Mouse (Mus musculus) ES-Bruce4 (cell line): ENCODE measurements at regions not wholly inside any gene's neighbourhood (a gene's known extent, or its start where the extent isn't known, plus 50 kb on each side); places are given as distances from the start of the nearest gene placed in this dataset.

Source experiments
- H3K27ac ChIP-seq: 2 replicates; pipeline ENCODE4 v1.5.1; 2012; ENCODE audit warnings: low read length, inconsistent platforms; ENCODE audit not compliant: insufficient read depth
- H3K27me3 ChIP-seq: 2 replicates; pipeline ENCODE4 v1.6.1; 2012; ENCODE audit warnings: mild to moderate bottlenecking, low read length, inconsistent platforms; ENCODE audit not compliant: control insufficient read depth, poor library complexity, insufficient read depth, severe bottlenecking
- H3K36me3 ChIP-seq: 2 replicates; pipeline ENCODE4 v1.6.1; 2012; ENCODE audit warnings: inconsistent platforms, mild to moderate bottlenecking, low read length, moderate library complexity; ENCODE audit not compliant: control insufficient read depth, poor library complexity, insufficient read depth, severe bottlenecking
- H3K4me1 ChIP-seq: one replicate; pipeline ENCODE4 v1.8.1; 2011; ENCODE audit warnings: low read length; ENCODE audit not compliant: control insufficient read depth, insufficient read depth
- H3K4me3 ChIP-seq: 2 replicates; pipeline ENCODE4 v1.5.1; 2011; ENCODE audit warnings: low read depth, mild to moderate bottlenecking, low read length
- H3K9ac ChIP-seq: 2 replicates; pipeline ENCODE4 v1.6.1; 2012; ENCODE audit warnings: low read depth, mild to moderate bottlenecking, inconsistent platforms; ENCODE audit not compliant: poor library complexity, severe bottlenecking
- H3K9me3 ChIP-seq: replicated peaks from 2 replicates; pipeline ENCODE4 v1.6.1; 2012; ENCODE audit warnings: mild to moderate bottlenecking, low read length, inconsistent platforms; ENCODE audit not compliant: control insufficient read depth, poor library complexity, insufficient read depth, severe bottlenecking
- CTCF ChIP-seq: IDR thresholded peaks from one replicate; pipeline ENCODE4 v1.8.1; 2011; ENCODE audit warnings: low read depth, low read length
- EP300 ChIP-seq: IDR thresholded peaks from 2 replicates; pipeline ENCODE4 v1.6.1; 2011; ENCODE audit warnings: low read depth, low read length; ENCODE audit not compliant: insufficient read depth
- POLR2A ChIP-seq: IDR thresholded peaks from one replicate; pipeline ENCODE4 v1.8.1; 2011; ENCODE audit warnings: low read length; ENCODE audit not compliant: insufficient read depth

DNA sequence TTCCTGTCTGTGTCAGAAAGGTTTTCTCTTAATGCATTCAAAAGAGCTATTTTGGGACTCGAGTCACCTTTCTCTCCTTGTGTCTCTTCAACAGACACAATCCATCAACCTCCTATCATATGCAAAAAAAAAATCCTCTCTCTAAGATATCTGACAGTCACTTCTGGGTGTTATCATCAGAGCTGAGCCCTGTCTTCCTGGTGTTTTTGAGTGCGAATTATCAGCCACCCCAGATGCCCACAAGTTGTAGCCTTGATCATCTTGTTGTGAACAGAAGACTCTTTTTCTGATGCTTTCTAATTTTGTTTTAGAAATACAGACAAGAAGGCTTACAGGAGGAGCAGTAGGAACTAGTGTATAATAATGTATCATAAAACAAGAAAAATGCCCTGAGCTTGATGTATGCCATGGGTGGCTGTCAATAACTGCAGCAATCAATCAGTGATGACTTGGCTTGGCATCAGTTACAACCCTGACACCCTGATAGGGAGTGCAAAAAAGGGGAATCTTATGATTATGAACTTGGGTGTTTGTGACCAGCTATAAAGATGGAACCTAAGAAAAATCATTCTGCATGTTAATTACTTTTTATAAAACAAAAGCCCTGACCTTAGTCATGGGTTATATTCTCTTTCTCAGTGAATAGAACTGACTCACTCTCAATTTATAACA is 197.9 kb upstream of the Veph1 start:
- H3K4me1 ChIP-seq = no peaks in the 10 kb centered on the region
- H3K9ac ChIP-seq = no peak overlapping the region
- H3K27ac ChIP-seq = no peak overlapping the region
- H3K4me3 ChIP-seq = no peak overlapping the region
- H3K36me3 ChIP-seq = no peaks in the 10 kb centered on the region
- TF ChIP-seq CTCF = no peak
- TF ChIP-seq EP300 = no peak
- no peak for TF ChIP-seq POLR2A
- no peaks in the 10 kb centered on the region; the same call in 1 of the 2 replicates for H3K27me3 ChIP-seq
- H3K9me3 ChIP-seq = no peaks in the 10 kb centered on the region

DNA sequence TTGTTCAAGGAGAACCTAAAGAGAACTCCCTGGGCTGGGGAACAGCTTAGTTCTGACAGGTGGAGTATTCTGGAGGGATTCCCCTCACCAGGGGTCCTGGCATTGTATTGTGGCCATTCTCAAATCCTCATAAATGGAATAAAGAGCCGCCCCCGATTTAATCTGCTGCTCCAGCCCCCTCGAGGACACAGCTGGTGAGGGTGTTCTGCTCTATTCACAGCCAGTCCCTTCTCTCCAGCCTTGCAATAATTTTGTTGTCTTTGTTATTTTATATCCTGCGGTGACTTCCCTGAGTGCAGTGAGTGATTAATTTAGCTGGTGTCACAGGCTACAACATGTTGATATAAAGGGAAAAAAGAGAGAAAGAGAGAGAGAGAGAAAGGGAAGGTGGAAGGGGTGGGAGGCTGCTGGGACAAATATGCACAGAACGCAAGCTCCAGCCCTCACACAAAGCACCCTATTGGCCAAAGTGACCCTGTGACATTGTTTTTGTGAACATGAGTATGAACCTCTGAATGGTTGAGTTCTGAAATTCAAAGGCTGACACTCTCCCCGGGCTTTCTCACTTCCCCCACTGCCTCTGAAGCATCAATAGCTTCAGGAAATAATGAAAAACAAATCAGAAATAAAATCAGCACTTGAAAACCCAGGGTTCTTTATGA is 194.2 kb upstream of the Veph1 start:
- Histone ChIP-seq H3K4me3 (no peak overlapping the region), H3K9ac (no peak overlapping the region), H3K27me3 (no peaks in the 10 kb centered on the region; the same call in 1 of the 2 replicates), H3K36me3 (no peaks in the 10 kb centered on the region), H3K4me1 (no peaks in the 10 kb centered on the region), H3K9me3 (no peaks in the 10 kb centered on the region), H3K27ac (no peak overlapping the region)
- TF ChIP-seq EP300 (no peak), POLR2A (no peak), CTCF (no peak)

DNA sequence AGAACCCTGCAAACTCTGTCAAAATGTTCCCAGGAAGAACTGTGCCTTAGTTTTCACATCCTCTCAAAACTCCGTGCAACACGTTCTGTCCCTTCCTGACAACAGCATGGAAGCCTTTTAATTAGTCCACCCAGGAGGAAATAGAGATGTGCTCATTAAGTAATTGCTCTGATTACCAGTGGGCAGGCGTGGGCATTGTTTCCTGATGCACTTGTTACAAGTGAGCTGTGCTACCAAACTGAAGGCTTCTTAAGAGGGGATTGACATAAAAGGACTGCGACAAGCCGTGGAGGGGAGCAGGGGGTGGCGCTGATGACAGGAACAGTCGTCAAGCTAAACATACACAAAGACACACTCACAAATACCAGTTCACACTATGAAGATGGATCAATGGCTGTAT is 192.1 kb upstream of the Veph1 start:
- no peak overlapping the region for H3K4me3 ChIP-seq
- no peaks in the 10 kb centered on the region; the same call in 1 of the 2 replicates for H3K27me3 ChIP-seq
- no peak overlapping the region for H3K9ac ChIP-seq
- no peaks in the 10 kb centered on the region for H3K4me1 ChIP-seq
- no peak overlapping the region for H3K27ac ChIP-seq
- no peaks in the 10 kb centered on the region for H3K36me3 ChIP-seq
- no peak for TF ChIP-seq POLR2A
- H3K9me3 ChIP-seq = no peaks in the 10 kb centered on the region

DNA sequence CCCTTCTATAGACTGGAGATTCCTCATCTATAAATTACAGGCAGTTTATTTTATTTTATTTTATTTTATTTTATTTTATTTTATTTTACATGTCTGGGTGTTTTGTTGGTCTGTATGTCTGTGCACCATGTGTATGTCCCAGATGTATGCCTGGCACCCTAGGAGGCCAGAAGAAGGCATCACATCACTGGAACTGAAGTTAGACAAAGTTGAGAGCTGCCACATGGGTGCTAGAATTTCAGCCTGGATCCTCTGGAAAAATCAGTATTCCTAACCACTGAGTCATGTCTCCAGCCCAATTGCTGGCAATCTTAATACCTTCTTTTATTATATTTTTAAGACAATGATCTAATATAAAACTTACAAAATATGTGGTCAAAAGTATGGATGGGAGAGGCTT is 190.0 kb upstream of the Veph1 start:
- Histone ChIP-seq H3K9ac (no peak overlapping the region), H3K27me3 (no peaks in the 10 kb centered on the region; the same call in 1 of the 2 replicates), H3K4me1 (no peaks in the 10 kb centered on the region), H3K9me3 (no peaks in the 10 kb centered on the region), H3K27ac (no peak overlapping the region), H3K36me3 (no peaks in the 10 kb centered on the region), H3K4me3 (no peak overlapping the region)
- TF ChIP-seq POLR2A (no peak), EP300 (no peak), CTCF (no peak)

DNA sequence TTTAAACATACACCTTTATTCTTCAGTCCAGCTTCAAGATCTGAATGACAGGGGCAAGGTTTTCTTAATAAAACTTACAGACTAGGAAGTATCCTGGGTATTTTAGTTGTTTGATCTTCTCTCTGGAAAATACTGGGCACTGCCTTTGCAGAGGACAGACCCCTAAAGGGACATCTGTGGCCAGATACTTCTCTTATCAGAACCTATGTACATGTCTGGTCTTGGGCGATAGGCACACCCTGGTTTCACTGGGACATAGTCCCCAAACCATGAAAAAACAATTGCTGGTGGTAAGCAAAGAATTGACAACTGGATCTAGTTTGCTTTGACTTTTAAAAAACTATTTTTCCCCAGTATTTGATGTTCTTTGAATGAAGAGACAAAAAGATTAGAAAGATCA is 189.5 kb upstream of the Veph1 start:
- Histone ChIP-seq H3K27ac (no peak overlapping the region), H3K4me3 (no peak overlapping the region), H3K9me3 (no peaks in the 10 kb centered on the region), H3K36me3 (no peaks in the 10 kb centered on the region), H3K4me1 (no peaks in the 10 kb centered on the region), H3K27me3 (no peaks in the 10 kb centered on the region; the same call in 1 of the 2 replicates), H3K9ac (no peak overlapping the region)
- no peak for TF ChIP-seq POLR2A
- no peak for TF ChIP-seq CTCF

DNA sequence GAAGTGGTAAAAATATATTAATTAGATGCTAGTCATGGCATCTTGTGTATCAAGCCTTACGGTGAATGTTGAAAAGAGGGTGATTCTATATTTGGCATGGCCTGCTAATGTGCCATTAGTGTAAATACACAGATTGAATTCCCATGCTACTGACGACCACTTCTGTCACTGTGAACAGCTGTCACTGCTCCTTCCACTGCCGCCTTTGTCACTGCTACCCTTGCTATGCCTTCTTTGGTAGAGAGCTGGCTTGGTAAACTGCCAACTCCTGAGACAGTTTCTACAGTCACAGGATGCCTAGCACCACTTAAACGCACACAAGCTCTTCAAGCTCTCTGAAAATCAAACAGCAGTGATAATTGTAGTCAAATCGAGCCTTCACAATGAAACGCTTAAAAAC is 184.1 kb upstream of the Veph1 start:
- Histone ChIP-seq H3K4me3 (no peak overlapping the region), H3K9ac (no peak overlapping the region), H3K9me3 (no peaks in the 10 kb centered on the region), H3K36me3 (no peaks in the 10 kb centered on the region), H3K4me1 (no peaks in the 10 kb centered on the region), H3K27me3 (no peaks in the 10 kb centered on the region), H3K27ac (no peak overlapping the region)
- no peak for TF ChIP-seq EP300
- TF ChIP-seq POLR2A = no peak
- no peak for TF ChIP-seq CTCF
